ENCODE assay signal across 40 mouse cellular contexts in the genomic region with DNA sequence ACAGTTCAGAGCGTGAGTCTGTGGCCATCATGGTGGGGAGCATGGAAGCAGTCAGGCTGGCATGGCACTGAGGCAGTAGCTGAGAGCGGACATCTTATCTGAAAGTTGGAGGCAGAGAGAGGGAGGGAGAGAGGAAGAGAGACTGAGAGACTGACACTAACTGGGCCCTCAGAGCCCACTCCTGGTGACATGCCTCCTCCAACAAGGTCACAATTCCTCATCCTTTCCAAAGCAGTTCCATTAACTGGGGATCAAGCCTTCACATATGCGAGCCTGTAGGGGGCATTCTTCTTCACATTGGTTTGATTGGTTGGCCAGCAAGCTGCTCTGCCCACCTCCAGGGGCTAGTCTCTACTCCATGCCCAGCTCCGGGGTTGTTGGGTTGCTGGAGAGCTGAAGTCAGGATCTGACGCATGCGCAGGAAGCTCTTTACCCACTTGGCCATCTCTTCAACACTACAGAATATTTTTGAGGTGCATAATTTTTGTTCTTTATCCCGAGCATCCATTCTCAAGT. TPM values are rescaled to one million over a fixed set of nuclear protein-coding genes. Genes with fewer than 3 reads are reported as not detected.
A peak's percentile ranks its signal among the peaks of the same experiment; 100 is the strongest.
DNase-seq lines count a peak whose midpoint lies in the region; ATAC-seq and TF ChIP-seq lines count a peak whose summit lies in the region.
"Had no signal": no experiment of that assay in that cellular context is flagged by ENCODE, and none has a peak within 500 bp of the region (broad histone marks: within the 10 kb centered on the region; RNA-seq: fewer than 3 reads in every experiment).

No protein-coding gene starts in this region.

- no peaks in the 10 kb centered on the region for H3K9me3 ChIP-seq in heart, embryonic 10.5 days
- no peaks in the 10 kb centered on the region for H3K9me3 ChIP-seq in lung, postnatal 0 days (ENCODE audit: low read length)
- H3K9me3 ChIP-seq in ES-Bruce4 (replicated peaks; ENCODE audit: control insufficient read depth, insufficient read depth, low read length, poor library complexity, severe bottlenecking) = no peaks in the 10 kb centered on the region
- H3K9me3 ChIP-seq: embryonic facial prominence, embryonic 13.5 days; G1E; heart, embryonic 15.5 days; hindbrain, embryonic 13.5 days; limb, embryonic 12.5 days; liver, embryonic 15.5 days; lung, embryonic 15.5 days; midbrain, embryonic 13.5 days had no signal

- no peak overlapping the region for H3K4me2 ChIP-seq in lung, postnatal 0 days (replicated peaks; ENCODE audit: low read depth, low read length)
- H3K4me2 ChIP-seq: embryonic facial prominence, embryonic 13.5 days; heart, embryonic 15.5 days; hindbrain, embryonic 13.5 days; limb, embryonic 12.5 days; liver, embryonic 15.5 days; lung, embryonic 15.5 days; midbrain, embryonic 13.5 days had no signal

- no peak overlapping the region for H3K9ac ChIP-seq in lung, postnatal 0 days (replicated peaks; ENCODE audit: low read depth)
- H3K9ac ChIP-seq in ES-Bruce4 (ENCODE audit: low read depth, poor library complexity, severe bottlenecking) = no peak overlapping the region
- H3K9ac ChIP-seq: embryonic facial prominence, embryonic 13.5 days; heart, embryonic 15.5 days; hindbrain, embryonic 13.5 days; limb, embryonic 12.5 days; liver, embryonic 15.5 days; lung, embryonic 15.5 days; midbrain, embryonic 13.5 days had no signal

- peak; percentile 24 for TF ChIP-seq CTCF in lung, postnatal 0 days (IDR thresholded peaks at IDR 0.05)
- peak; percentile 6 for TF ChIP-seq CTCF in ES-Bruce4 (IDR thresholded peaks at IDR 0.05; ENCODE audit: low read depth, low read length)

- no peak for TF ChIP-seq EP300 in lung, postnatal 0 days (IDR thresholded peaks at IDR 0.05)
- TF ChIP-seq EP300 in ES-Bruce4 (IDR thresholded peaks at IDR 0.05; ENCODE audit: insufficient read depth, low read depth, low read length) = no peak

- no peaks in the 10 kb centered on the region for H3K27me3 ChIP-seq in heart, embryonic 10.5 days (ENCODE audit: insufficient read depth, poor library complexity, severe bottlenecking)
- H3K27me3 ChIP-seq in lung, postnatal 0 days (replicated peaks; ENCODE audit: insufficient read depth, low read length) = no peaks in the 10 kb centered on the region
- H3K27me3 ChIP-seq in ES-Bruce4 (ENCODE audit: control insufficient read depth, insufficient read depth, low read length, poor library complexity, severe bottlenecking) = no peaks in the 10 kb centered on the region
- H3K27me3 ChIP-seq: embryonic facial prominence, embryonic 13.5 days; heart, embryonic 15.5 days; hindbrain, embryonic 13.5 days; limb, embryonic 12.5 days; liver, embryonic 15.5 days; lung, embryonic 15.5 days; midbrain, embryonic 13.5 days; Patski had no signal

- peak; percentile 59 for DNase-seq in heart, embryonic 10.5 days (ENCODE audit: low spot score)
- no peak for DNase-seq in heart, adult 18-20 months
- DNase-seq in lung, postnatal 0 days (ENCODE audit: low spot score) = no peak
- no peak for DNase-seq in lung, postnatal 36 days
- DNase-seq in ZHBTc4 (ENCODE audit: low read depth, low spot score) = peak; percentile 71
- DNase-seq in right cerebral cortex, postnatal 10 days (ENCODE audit: low spot score in 2 of 2) = no peak
- DNase-seq: adrenal gland, postnatal 14 days; cerebellum, adult 11 months; cerebellum, adult 9-10 months; kidney, adult 18-20 months; thymus, postnatal 25 days had no signal

- H3K36me3 ChIP-seq in heart, embryonic 10.5 days = no peaks in the 10 kb centered on the region
- H3K36me3 ChIP-seq in lung, postnatal 0 days (ENCODE audit: insufficient read depth, low read length) = no peaks in the 10 kb centered on the region
- H3K36me3 ChIP-seq in ES-Bruce4 (ENCODE audit: control insufficient read depth, insufficient read depth, low read length, poor library complexity, severe bottlenecking) = no peaks in the 10 kb centered on the region
- H3K36me3 ChIP-seq: embryonic facial prominence, embryonic 13.5 days; G1E; heart, embryonic 15.5 days; hindbrain, embryonic 13.5 days; limb, embryonic 12.5 days; liver, embryonic 15.5 days; lung, embryonic 15.5 days; midbrain, embryonic 13.5 days had no signal

- 91% methylated on average over 7 of the region's 7 CpGs for WGBS in heart, embryonic 10.5 days
- WGBS in lung, postnatal 0 days = 88% methylated on average over 7 of the region's 7 CpGs

- no peak for ATAC-seq in lung, postnatal 0 days
- ATAC-seq: CD4-positive, CD25-positive, alpha-beta regulatory T cell, adult 4 months; forebrain, embryonic 16.5 days; midbrain, embryonic 13.5 days; Patski had no signal

- no peaks in the 10 kb centered on the region for H3K4me1 ChIP-seq in heart, embryonic 10.5 days
- H3K4me1 ChIP-seq in lung, postnatal 0 days (ENCODE audit: insufficient read depth, low read depth, low read length) = no peaks in the 10 kb centered on the region; the same call in 1 of the 2 replicates
- no peaks in the 10 kb centered on the region for H3K4me1 ChIP-seq in ES-Bruce4 (ENCODE audit: control insufficient read depth, insufficient read depth, low read length)
- H3K4me1 ChIP-seq: embryonic facial prominence, embryonic 13.5 days; limb, embryonic 12.5 days; midbrain, embryonic 13.5 days had no signal

- no peak overlapping the region for H3K4me3 ChIP-seq in heart, embryonic 10.5 days
- no peak overlapping the region for H3K4me3 ChIP-seq in lung, postnatal 0 days (ENCODE audit: low read depth, low read length)
- H3K4me3 ChIP-seq in ES-Bruce4 (ENCODE audit: low read depth, low read length) = no peak overlapping the region
- H3K4me3 ChIP-seq: embryonic facial prominence, embryonic 13.5 days; heart, embryonic 15.5 days; hindbrain, embryonic 13.5 days; left cerebral cortex, adult 2 months; limb, embryonic 12.5 days; liver, embryonic 15.5 days; lung, embryonic 15.5 days; midbrain, embryonic 13.5 days had no signal

- TF ChIP-seq POLR2A in ES-Bruce4 (IDR thresholded peaks at IDR 0.05; ENCODE audit: insufficient read depth, low read length) = no peak

- H3K27ac ChIP-seq in heart, embryonic 10.5 days = no peak overlapping the region
- no peak overlapping the region for H3K27ac ChIP-seq in lung, postnatal 0 days (ENCODE audit: low read length)
- no peak overlapping the region for H3K27ac ChIP-seq in ES-Bruce4 (ENCODE audit: insufficient read depth, low read length)
- H3K27ac ChIP-seq: embryonic facial prominence, embryonic 13.5 days; heart, embryonic 15.5 days; hindbrain, embryonic 13.5 days; left cerebral cortex, adult 2 months; limb, embryonic 12.5 days; liver, embryonic 15.5 days; lung, embryonic 15.5 days; macrophage; midbrain, embryonic 13.5 days; stomach, postnatal 0 days had no signal

RNA-seq across cellular contexts. Expression of gene Ctnna3, which starts 1.4 kb away (rescaled TPM):
- 14.2 and 22.7 TPM in 2 replicates for polyA plus RNA-seq in heart, embryonic 10.5 days (2016; fragmentation: Nextera tagmentation; extraction: Ambion mirVana)
- 10 to 100 TPM; 50.1 to 53.2 TPM for total RNA-seq in heart, adult 18-20 months (2021)
- 0.19 and 0.32 TPM in 2 replicates for polyA plus RNA-seq in lung, postnatal 0 days (2015; fragmentation: Nextera tagmentation; extraction: Ambion mirVana)
- not detected in 2 replicates for polyA plus RNA-seq in ES-Bruce4 (2011; ENCODE audit: insufficient read depth, insufficient read length, low read depth, missing spikeins)
- total RNA-seq: common myeloid progenitor, adult 5-6 weeks; G1E; megakaryocyte-erythroid progenitor cell, adult 5-6 weeks; neutrophil, adult 5-6 weeks had no signal
- polyA plus RNA-seq: forebrain, embryonic 11.5 days; G1E; liver, adult 2 months; macrophage; Patski had no signal

RNA-seq across cellular contexts. Expression of gene Gm7075, which starts 9.7 kb away (rescaled TPM):
- polyA plus RNA-seq in heart, embryonic 10.5 days (2016; fragmentation: Nextera tagmentation; extraction: Ambion mirVana) = not detected in 2 replicates
- not detected for total RNA-seq in heart, adult 18-20 months (2021)
- polyA plus RNA-seq in lung, postnatal 0 days (2015; fragmentation: Nextera tagmentation; extraction: Ambion mirVana) = not detected in 2 replicates
- not detected in 2 replicates for polyA plus RNA-seq in ES-Bruce4 (2011; ENCODE audit: insufficient read depth, insufficient read length, low read depth, missing spikeins)
- total RNA-seq: adrenal gland, postnatal 14 days; common myeloid progenitor, adult 5-6 weeks; G1E; gastrocnemius, adult 8-10 months; gastrocnemius, postnatal 4 days; heart, postnatal 25 days; layer of hippocampus, postnatal 10 days; left cerebral cortex, adult 2 months; left cerebral cortex, postnatal 25 days; liver, adult 2 months; megakaryocyte-erythroid progenitor cell, adult 5-6 weeks; neutrophil, adult 5-6 weeks had no signal
- polyA plus RNA-seq: CD4-positive, CD25-positive, alpha-beta regulatory T cell, adult 4 months; embryonic facial prominence, embryonic 13.5 days; forebrain, embryonic 11.5 days; forebrain, embryonic 16.5 days; G1E; heart, embryonic 15.5 days; hindbrain, embryonic 13.5 days; kidney, embryonic 16.5 days; large intestine, adult 2 months; limb, embryonic 12.5 days; liver, adult 2 months; liver, embryonic 15.5 days; macrophage; midbrain, embryonic 13.5 days; neural tube, embryonic 11.5 days; Patski; spleen, adult 2 months; stomach, postnatal 0 days had no signal

RNA-seq across cellular contexts. Expression of gene Dnajc12, which starts 49.0 kb away (rescaled TPM):
- 6.7 and 10.8 TPM in 2 replicates for polyA plus RNA-seq in heart, embryonic 10.5 days (2016; fragmentation: Nextera tagmentation; extraction: Ambion mirVana)
- 10 to 100 TPM; 14.2 to 15.5 TPM for total RNA-seq in heart, adult 18-20 months (2021)
- 18.4 and 20.0 TPM in 2 replicates for polyA plus RNA-seq in lung, postnatal 0 days (2015; fragmentation: Nextera tagmentation; extraction: Ambion mirVana)
- 3.7 and 4.6 TPM in 2 replicates for polyA plus RNA-seq in ES-Bruce4 (2011; ENCODE audit: insufficient read depth, insufficient read length, low read depth, missing spikeins)

RNA-seq across cellular contexts. Expression of gene Sirt1, which starts 49.8 kb away (rescaled TPM):
- 2.4 and 5.2 TPM in 2 replicates for polyA plus RNA-seq in heart, embryonic 10.5 days (2016; fragmentation: Nextera tagmentation; extraction: Ambion mirVana)
- total RNA-seq in heart, adult 18-20 months (2021) = 10 to 100 TPM; 10.0 to 12.5 TPM
- polyA plus RNA-seq in lung, postnatal 0 days (2015; fragmentation: Nextera tagmentation; extraction: Ambion mirVana) = 5.4 and 5.5 TPM in 2 replicates
- polyA plus RNA-seq in ES-Bruce4 (2011; ENCODE audit: insufficient read depth, insufficient read length, low read depth, missing spikeins) = 53.5 and 54.2 TPM in 2 replicates

Comparison
In these comparisons a context has a peak if more than half of its experiments do, and no peak if none do; other contexts are left out.
1. DNase-seq: peak in heart, embryonic 10.5 days (single experiment) and ZHBTc4 (single experiment); none in heart, adult 18-20 months (0 of 2), lung, postnatal 0 days (single experiment), lung, postnatal 36 days (single experiment) and right cerebral cortex, postnatal 10 days (0 of 2).
2. RNA of gene Ctnna3, which starts 1.4 kb away (polyA plus RNA-seq): 14.2 to 22.7 TPM in heart, embryonic 10.5 days; 0.19 to 0.32 TPM in lung, postnatal 0 days and not detected in ES-Bruce4; every median in the first group is over 10 times any median in the second.